Mouse (Mus musculus) c-Kit-positive CD71-negative TER-119-negative erythroid progenitor cells, embryonic 14.5 days (primary cell): ENCODE results near the gene Osbp2.

Experiments
- DNase-seq: peaks from one replicate; pipeline ENCODE4 v3.0.0-alpha.2; 2013; ENCODE audit warnings: low read depth

Osbp2 gene

GRCm38 (mm10) chr11:3823378-3823777, 40.3 kb downstream of the Osbp2 start:
- DNase-seq = no peak

GRCm38 (mm10) chr11:3817986-3818758, 45.5 kb downstream of the Osbp2 start:
- DNase-seq = no peak

- DNase-seq = no peak
Observed at GRCm38 (mm10) chr11:3815951-3816350, 47.8 kb downstream of the Osbp2 start.

- DNase-seq = no peak
Observed at GRCm38 (mm10) chr11:3813340-3813739, 50.4 kb downstream of the Osbp2 start.

- DNase-seq = no peak
Observed at GRCm38 (mm10) chr11:3808162-3808561, 55.5 kb downstream of the Osbp2 start.

- DNase-seq = peak; percentile 28
Observed at GRCm38 (mm10) chr11:3805362-3805761, 58.3 kb downstream of the Osbp2 start.

- DNase-seq = no peak
Observed at GRCm38 (mm10) chr11:3804639-3805038, 59.1 kb downstream of the Osbp2 start.

- DNase-seq = no peak
Observed at GRCm38 (mm10) chr11:3802057-3802456, 61.6 kb downstream of the Osbp2 start.

GRCm38 (mm10) chr11:3797631-3798215, 66.0 kb downstream of the Osbp2 start:
- DNase-seq = no peak

- DNase-seq = no peak
Observed at GRCm38 (mm10) chr11:3790736-3791135, 73.0 kb downstream of the Osbp2 start.

GRCm38 (mm10) chr11:3789919-3790318, 73.8 kb downstream of the Osbp2 start:
- no peak for DNase-seq

- peak; percentile 73 for DNase-seq
Observed at GRCm38 (mm10) chr11:3786564-3786963, 77.1 kb downstream of the Osbp2 start.

- DNase-seq = no peak
Observed at GRCm38 (mm10) chr11:3775263-3775644, 88.4 kb downstream of the Osbp2 start.

- peak; percentile 14 for DNase-seq
Observed at GRCm38 (mm10) chr11:3774463-3775262, 89.0 kb downstream of the Osbp2 start.

GRCm38 (mm10) chr11:3773782-3774462, 89.8 kb downstream of the Osbp2 start:
- DNase-seq = no peak

GRCm38 (mm10) chr11:3773136-3773535, 90.6 kb downstream of the Osbp2 start:
- no peak for DNase-seq

- peak; percentile 25 for DNase-seq
Observed at GRCm38 (mm10) chr11:3771348-3771747, 92.4 kb downstream of the Osbp2 start.

GRCm38 (mm10) chr11:3767830-3768229, 95.9 kb downstream of the Osbp2 start:
- DNase-seq = no peak

- DNase-seq = no peak
Observed at GRCm38 (mm10) chr11:3766964-3767363, 96.7 kb downstream of the Osbp2 start.

GRCm38 (mm10) chr11:3764352-3764751, 99.4 kb downstream of the Osbp2 start:
- no peak for DNase-seq

GRCm38 (mm10) chr11:3761775-3762501, 101.8 kb downstream of the Osbp2 start:
- no peak for DNase-seq

GRCm38 (mm10) chr11:3761339-3761738, 102.4 kb downstream of the Osbp2 start:
- DNase-seq = no peak
